Mouse (Mus musculus) lung, embryonic 16.5 days (tissue): ENCODE data around the gene Sh2d6. TPM values are rescaled to one million over a fixed set of nuclear protein-coding genes. Genes with fewer than 3 reads are reported as not detected.
A peak's percentile ranks its signal among the peaks of the same experiment; 100 is the strongest.

Source experiments
- ATAC-seq: fragments of 200-750 bp; cut with Nextera tagmentation; 2 replicates; pipeline ENCODE4 v1.8.0; 2017; ENCODE audit warnings: low read depth, mild to moderate bottlenecking, moderate library complexity
- H3K27ac ChIP-seq: fragments of 300-500 bp; sonication (generic); 2 replicates; pipeline ENCODE4 v1.5.1; 2014; ENCODE audit warnings: mild to moderate bottlenecking, control low read depth, low read length
- H3K27me3 ChIP-seq: fragments of 300-500 bp; sonication (generic); 2 replicates; pipeline ENCODE4 v1.6.1; 2014; ENCODE audit warnings: low read depth, low read length, mixed read lengths; ENCODE audit not compliant: control insufficient read depth, insufficient read depth
- H3K36me3 ChIP-seq: fragments of 300-500 bp; sonication (generic); 2 replicates; pipeline ENCODE4 v1.6.1; 2014; ENCODE audit warnings: low read length; ENCODE audit not compliant: control insufficient read depth, insufficient read depth
- H3K4me1 ChIP-seq: fragments of 300-500 bp; sonication (generic); replicated peaks from 2 replicates; pipeline ENCODE4 v1.6.1; 2014; ENCODE audit warnings: low read length, mixed read lengths; ENCODE audit not compliant: control insufficient read depth, insufficient read depth
- H3K4me2 ChIP-seq: fragments of 300-500 bp; sonication (generic); 2 replicates; pipeline ENCODE4 v1.6.1; 2014; ENCODE audit warnings: low read depth, low read length, control low read depth
- H3K4me3 ChIP-seq: fragments of 300-500 bp; sonication (generic); 2 replicates; pipeline ENCODE4 v1.5.1; 2014; ENCODE audit warnings: mild to moderate bottlenecking, low read length, control low read depth
- H3K9ac ChIP-seq: fragments of 300-500 bp; sonication (generic); 2 replicates; pipeline ENCODE4 v1.6.1; 2014; ENCODE audit warnings: low read length, control low read depth
- H3K9me3 ChIP-seq: fragments of 300-500 bp; sonication (generic); 2 replicates; pipeline ENCODE4 v1.6.1; 2016; ENCODE audit warnings: low read length; ENCODE audit not compliant: control insufficient read depth
- WGBS: fragments of 180-500 bp; shearing (Covaris S2); extraction: QIAGEN DNeasy Blood & Tissue Kit; methylation state at CpG from one replicate; pipeline ENCODE4 v1.1.7; 2014; 5-methylcytosine and 5-hydroxymethylcytosine counted together
- polyA plus RNA-seq: library from polyadenylated mRNA; unstranded; fragments of >200 nt; fragmentation: Nextera tagmentation; extraction: Ambion mirVana; gene quantifications from 2 replicates; pipeline ENCODE4 v1.2.1, GENCODE M21; 2015

Gene Sh2d6
- polyA plus RNA-seq, 1 experiment from 2014 or later = not detected

GRCm38 (mm10) chr6:72553079-72553412 is 31.5 kb upstream of the Sh2d6 start:
- H3K4me2 ChIP-seq = peak overlapping the region; percentile 74
- peak overlapping the region; percentile 51 for H3K4me3 ChIP-seq
- H3K9ac ChIP-seq = peak overlapping the region; percentile 64
- H3K27me3 ChIP-seq = no peaks in the 10 kb centered on the region
- no peaks in the 10 kb centered on the region for H3K36me3 ChIP-seq
- 13% methylated on average over 8 of the region's 8 CpGs for WGBS
- no peak; the same call in 1 of the 2 replicates for ATAC-seq
- H3K9me3 ChIP-seq = no peaks in the 10 kb centered on the region
- H3K27ac ChIP-seq = peak overlapping the region; percentile 89
- peaks cover 15% of the 10 kb centered on the region for H3K4me1 ChIP-seq

DNA sequence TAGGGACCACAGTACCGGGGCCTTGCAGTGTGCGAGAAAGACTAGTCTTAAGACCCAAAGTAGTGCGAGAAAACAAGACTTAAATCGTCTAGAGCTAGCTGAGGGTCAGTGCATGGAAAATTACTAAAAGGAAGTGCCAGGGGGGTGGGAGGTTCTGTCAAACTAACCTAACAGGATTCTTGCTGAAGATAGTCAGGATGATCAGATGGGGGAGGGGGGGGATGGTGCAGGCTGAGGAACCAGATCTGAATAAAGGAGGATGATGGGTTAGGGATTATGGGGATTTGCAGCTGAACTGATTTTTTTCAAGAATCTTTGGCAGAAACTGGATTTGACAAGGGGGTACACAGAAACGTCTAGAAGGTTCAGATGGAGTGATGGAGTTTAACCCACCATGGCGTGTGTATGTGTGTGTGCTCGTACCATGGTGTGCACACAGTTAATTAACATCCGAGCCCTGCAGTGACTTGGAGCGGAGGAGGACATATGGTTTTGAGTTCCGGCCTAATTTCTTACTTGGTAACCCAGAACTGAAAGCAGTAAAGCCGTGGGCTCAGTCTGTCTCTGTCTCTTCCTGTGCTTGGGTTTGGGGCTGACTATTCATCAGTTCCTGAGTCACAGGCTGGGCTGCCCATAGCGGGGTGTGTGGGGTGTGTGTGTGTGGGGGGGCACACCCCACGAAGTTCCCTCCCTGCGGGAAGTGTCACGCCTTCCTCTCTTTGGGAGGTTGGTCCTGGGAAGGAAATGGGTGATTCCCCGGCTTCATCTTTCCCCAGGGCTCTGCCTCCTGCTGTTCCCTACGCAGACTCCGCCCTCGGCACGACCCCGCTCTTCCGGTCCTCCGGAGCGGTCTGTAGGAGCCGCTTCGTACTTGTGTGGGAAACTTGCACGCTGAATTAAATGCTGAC is 30.9 kb upstream of the Sh2d6 start:
- no peaks in the 10 kb centered on the region for H3K27me3 ChIP-seq
- peaks cover 15% of the 10 kb centered on the region for H3K4me1 ChIP-seq
- H3K36me3 ChIP-seq = no peaks in the 10 kb centered on the region
- H3K27ac ChIP-seq = peak overlapping the region; percentile 89
- WGBS = 14% methylated on average over 27 of the region's 27 CpGs
- peak overlapping the region; percentile 74 for H3K4me2 ChIP-seq
- H3K4me3 ChIP-seq = peak overlapping the region; percentile 51
- ATAC-seq = peak; percentile 97
- H3K9me3 ChIP-seq = no peaks in the 10 kb centered on the region
- peak overlapping the region; percentile 64 for H3K9ac ChIP-seq

GRCm38 (mm10) chr6:72550503-72551100 is 29.1 kb upstream of the Sh2d6 start:
- Histone ChIP-seq H3K4me2 (no peak overlapping the region), H3K4me3 (no peak overlapping the region), H3K9me3 (0 out of 2 replicates have a peak, but pooled peaks cover 2% of the 10 kb centered on the region), H3K27me3 (no peaks in the 10 kb centered on the region), H3K27ac (no peak overlapping the region), H3K36me3 (no peaks in the 10 kb centered on the region), H3K9ac (no peak overlapping the region), H3K4me1 (peaks cover 15% of the 10 kb centered on the region)
- 85% methylated on average over 10 of the region's 10 CpGs for WGBS
- ATAC-seq = no peak

GRCm38 (mm10) chr6:72550025-72550424 is 28.5 kb upstream of the Sh2d6 start:
- Histone ChIP-seq H3K9me3 (0 out of 2 replicates have a peak, but pooled peaks cover 2% of the 10 kb centered on the region), H3K36me3 (no peaks in the 10 kb centered on the region), H3K9ac (no peak overlapping the region), H3K4me3 (no peak overlapping the region), H3K4me2 (no peak overlapping the region), H3K4me1 (peaks cover 17% of the 10 kb centered on the region), H3K27me3 (no peaks in the 10 kb centered on the region), H3K27ac (no peak overlapping the region)
- ATAC-seq = no peak
- 68% methylated on average over 6 of the region's 6 CpGs for WGBS

- 49% methylated on average over 9 of the region's 9 CpGs for WGBS
- Histone ChIP-seq H3K27me3 (no peaks in the 10 kb centered on the region), H3K27ac (peak overlapping the region; percentile 32; the same call in 1 of the 2 replicates), H3K36me3 (no peaks in the 10 kb centered on the region), H3K4me2 (no peak overlapping the region), H3K9me3 (0 out of 2 replicates have a peak, but pooled peaks cover 2% of the 10 kb centered on the region), H3K4me3 (no peak overlapping the region), H3K9ac (no peak overlapping the region), H3K4me1 (peaks cover 23% of the 10 kb centered on the region)
- no peak for ATAC-seq
Measured at GRCm38 (mm10) chr6:72549041-72549580, 27.6 kb upstream of the Sh2d6 start.

- H3K4me3 ChIP-seq = no peak overlapping the region
- H3K9me3 ChIP-seq = 0 out of 2 replicates have a peak, but pooled peaks cover 2% of the 10 kb centered on the region
- H3K4me1 ChIP-seq = peaks cover 20% of the 10 kb centered on the region
- H3K27me3 ChIP-seq = no peaks in the 10 kb centered on the region
- H3K4me2 ChIP-seq = no peak overlapping the region
- no peaks in the 10 kb centered on the region for H3K36me3 ChIP-seq
- no peak overlapping the region for H3K27ac ChIP-seq
- H3K9ac ChIP-seq = no peak overlapping the region
- no peak for ATAC-seq
- 69% methylated on average over 3 of the region's 3 CpGs for WGBS
Measured at GRCm38 (mm10) chr6:72547862-72548261, 26.4 kb upstream of the Sh2d6 start.

DNA sequence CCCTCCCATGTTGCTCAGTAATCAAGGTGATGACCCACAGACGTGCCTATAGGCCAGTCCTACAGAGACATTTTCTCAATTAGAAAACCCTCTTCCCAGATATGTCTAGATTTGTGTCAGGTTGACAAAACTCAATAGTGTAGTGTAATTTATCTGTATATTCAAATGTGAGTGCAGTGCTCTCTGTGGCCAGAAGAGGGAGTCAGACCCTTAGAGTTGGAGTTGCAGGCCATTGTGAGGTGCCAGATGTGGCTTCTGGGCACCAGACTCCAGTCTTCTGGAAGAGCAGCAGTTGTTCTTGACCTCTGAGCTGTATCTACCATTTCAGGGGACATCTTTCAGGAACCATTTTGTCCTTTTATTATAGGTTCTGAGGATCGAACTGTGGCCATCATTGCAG is 25.6 kb upstream of the Sh2d6 start:
- no peak for ATAC-seq
- WGBS = 97% methylated on average over 2 of the region's 2 CpGs

GRCm38 (mm10) chr6:72545377-72545776 is 23.9 kb upstream of the Sh2d6 start:
- Histone ChIP-seq H3K4me1 (peaks cover 16% of the 10 kb centered on the region), H3K4me2 (no peak overlapping the region; the same call in 1 of the 2 replicates), H3K4me3 (no peak overlapping the region), H3K27ac (no peak overlapping the region), H3K36me3 (no peaks in the 10 kb centered on the region), H3K9ac (no peak overlapping the region), H3K27me3 (no peaks in the 10 kb centered on the region), H3K9me3 (0 out of 2 replicates have a peak, but pooled peaks cover 2% of the 10 kb centered on the region)
- ATAC-seq = no peak
- 59% methylated on average over 7 of the region's 7 CpGs for WGBS

More for the DNA sequence above, 25.6 kb upstream of the Sh2d6 start:
- Histone ChIP-seq H3K4me3 (no peak overlapping the region), H3K27ac (no peak overlapping the region), H3K4me2 (no peak overlapping the region), H3K9me3 (0 out of 2 replicates have a peak, but pooled peaks cover 2% of the 10 kb centered on the region), H3K9ac (no peak overlapping the region), H3K4me1 (peaks cover 17% of the 10 kb centered on the region), H3K27me3 (no peaks in the 10 kb centered on the region), H3K36me3 (no peaks in the 10 kb centered on the region)
